Mouse (Mus musculus) adrenal gland, postnatal 36 days (tissue): ENCODE data around the gene Fbxw14. TPM values are rescaled to one million over a fixed set of nuclear protein-coding genes. Genes with fewer than 3 reads are reported as not detected.
"Not testable (repeated sequence)": the region's sequence is repeated elsewhere in the genome, so short reads cannot be mapped to it uniquely, and the experiment has no call there.

Experiments
- DNase-seq, 2 experiments: peaks; one replicate each; pipeline ENCODE4 v3.0.0; 2021; ENCODE audit warnings: mixed read lengths in 1 of 2
- long read RNA-seq, 2 experiments: library from polyadenylated mRNA; stranded (forward); transcript quantifications; one replicate each; pipeline ENCODE4 v2.0.0; 2021; ENCODE audit warnings: borderline sequencing depth in 2 of 2
- total RNA-seq, 2 experiments: library from RNA; stranded (reverse); gene quantifications; 2 replicates each; pipeline ENCODE4 v1.2.3; 2021

The Fbxw14 gene
- total RNA-seq: not detected
- long read RNA-seq, experiment 1: 0 reads
- long read RNA-seq, experiment 2: 0 reads

DNA sequence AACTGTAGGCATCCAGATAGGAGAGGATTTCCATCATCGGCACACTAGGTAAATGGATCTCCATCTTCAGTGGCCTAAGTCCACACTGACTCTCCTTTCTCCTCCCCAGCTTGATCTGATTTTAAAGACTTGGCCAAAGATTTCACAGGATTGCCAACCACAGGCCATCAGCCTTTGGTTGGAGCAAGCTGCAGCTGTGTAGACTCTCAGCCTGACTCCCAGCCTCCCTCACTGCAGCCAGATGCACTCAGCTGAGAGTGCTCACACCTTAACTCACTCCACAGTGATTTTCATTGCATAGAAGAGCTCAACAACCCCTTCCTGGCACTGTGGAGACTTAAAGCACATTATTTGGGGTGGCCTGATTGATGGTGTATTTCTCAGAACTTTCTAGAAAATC, at the start of gene Fbxw14:
TSS of gene Fbxw14 (minus strand) at position 101 of the 400 bp plus-strand sequence.
- DNase-seq: not testable (repeated sequence)

GRCm38 (mm10) chr9:109263041-109263440, 24.4 kb downstream of the Fbxw14 start:
- DNase-seq: no peak

- no peak for DNase-seq
Observed at GRCm38 (mm10) chr9:109234654-109235053, 52.8 kb downstream of the Fbxw14 start, which contains the start of gene Fbxw20. Fbxw20 (minus strand) TSS chr9:109234754.

Other genes with a start within 250 kb of the Fbxw14 start
- 100 to 1,000 TPM; 122 to 128 TPM for gene Shisa5, start 249.1 kb downstream of the Fbxw14 start, total RNA-seq
- 10 to 100 TPM; 19.7 to 23.4 TPM for gene Trex1, start 227.9 kb downstream of the Fbxw14 start, total RNA-seq
- gene Atrip, start 213.6 kb downstream of the Fbxw14 start, total RNA-seq: 10 to 100 TPM; 16.3 to 18.3 TPM
- 10 to 100 TPM; 15.6 to 20.1 TPM for gene Ccdc51, start 205.2 kb downstream of the Fbxw14 start, total RNA-seq
- 100 to 1,000 TPM; 384 to 426 TPM for gene Tma7, start 205.1 kb downstream of the Fbxw14 start, total RNA-seq
- 100 to 1,000 TPM in 1 of 2 experiments, 10 to 100 TPM in 1; 82.7 to 123 TPM for gene Plxnb1, start 192.3 kb downstream of the Fbxw14 start, total RNA-seq
- not detected for gene Fbxw21, start 125.6 kb downstream of the Fbxw14 start, total RNA-seq
- not detected for gene Fbxw13, start 91.7 kb downstream of the Fbxw14 start, total RNA-seq
- not detected for gene Fbxw20, start 52.9 kb downstream of the Fbxw14 start, total RNA-seq
- gene Fbxw28, start 52.0 kb upstream of the Fbxw14 start, total RNA-seq: not detected
- not detected for gene Fbxw22, start 116.6 kb upstream of the Fbxw14 start, total RNA-seq
- gene Fbxw16, start 161.5 kb upstream of the Fbxw14 start, total RNA-seq: not detected
- gene Fbxw19, start 208.2 kb upstream of the Fbxw14 start, total RNA-seq: not detected